Mouse (Mus musculus) gastrocnemius, postnatal 14 days (tissue): ENCODE data around the gene Slc6a9. TPM values are rescaled to one million over a fixed set of nuclear protein-coding genes. Genes with fewer than 3 reads are reported as not detected.

ENCODE experiments used
- DNase-seq: peaks from one replicate; pipeline ENCODE4 v3.0.0; 2021; ENCODE audit warnings: mixed read lengths
- intact Hi-C: fragments of 180-260 bp; cut with DNase I; formaldehyde crosslinking; loops from one replicate; pipeline ENCODE4 v1.15.1; 2025; ENCODE audit warnings: low total_unique reads
- total RNA-seq, 2 experiments: library from RNA; stranded (reverse); gene quantifications; 2 replicates each; pipeline ENCODE4 v1.2.3; 2021

The Slc6a9 gene
- total RNA-seq, 2 experiments from 2014 or later = 4.0 to 6.2 TPM

DNA sequence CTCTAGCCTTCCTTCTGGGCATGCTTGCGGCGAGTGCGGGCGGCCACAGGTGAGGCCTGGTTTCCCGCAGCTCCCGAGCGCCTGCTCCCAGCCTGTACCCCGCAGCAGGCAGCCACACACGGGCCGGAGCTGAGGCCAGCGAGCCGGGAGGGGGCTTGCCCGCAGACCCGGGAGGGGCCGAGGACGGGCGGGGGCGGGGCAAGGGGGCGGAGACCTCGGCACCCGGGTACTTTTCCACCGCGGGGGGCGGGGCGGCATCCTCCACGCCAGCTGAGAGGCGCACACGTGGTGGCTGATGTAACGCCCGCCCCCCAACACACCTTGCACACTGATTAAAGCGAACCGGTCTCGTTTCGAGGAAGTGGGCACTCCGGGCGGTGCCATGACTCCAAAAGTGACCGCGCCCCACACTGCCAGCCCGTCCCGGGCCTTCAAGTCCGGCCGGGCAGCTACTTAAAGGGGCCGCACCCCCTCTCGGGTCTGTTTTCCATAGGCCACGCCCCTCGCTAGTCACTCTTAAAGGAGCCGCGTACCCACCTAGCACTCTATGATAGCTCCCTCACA lies 2.0 kb downstream of the Slc6a9 start:
- peak; percentile 84 for DNase-seq
- intact Hi-C loops = loop anchor here (10.0 kb wide), 1 partner anchor 79 kb away; the partner anchor contains the start of gene Ipo13

DNA sequence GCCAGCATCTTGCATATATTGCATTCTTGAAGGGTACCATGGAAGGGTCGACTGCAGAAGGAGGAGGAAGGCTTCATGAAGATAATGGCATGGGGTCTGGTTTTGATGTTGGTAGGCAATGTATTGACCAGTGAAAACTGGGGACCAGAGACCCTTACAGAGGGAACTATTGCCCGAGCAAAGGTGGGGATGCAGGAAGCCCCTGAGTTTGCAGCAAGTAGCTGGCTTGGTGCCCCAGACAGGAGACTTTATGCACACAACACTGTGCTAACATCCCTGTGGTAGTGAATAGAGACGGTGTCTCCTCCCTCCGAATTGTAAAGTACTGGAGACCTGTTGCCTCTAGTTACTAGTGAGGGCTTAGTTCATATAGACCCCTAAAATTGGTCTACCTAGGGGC lies 3.0 kb downstream of the Slc6a9 start:
- intact Hi-C loops = loop anchor here (10.0 kb wide), 1 partner anchor 78 kb away; the partner anchor contains the start of gene Ipo13
- no peak for DNase-seq

DNA sequence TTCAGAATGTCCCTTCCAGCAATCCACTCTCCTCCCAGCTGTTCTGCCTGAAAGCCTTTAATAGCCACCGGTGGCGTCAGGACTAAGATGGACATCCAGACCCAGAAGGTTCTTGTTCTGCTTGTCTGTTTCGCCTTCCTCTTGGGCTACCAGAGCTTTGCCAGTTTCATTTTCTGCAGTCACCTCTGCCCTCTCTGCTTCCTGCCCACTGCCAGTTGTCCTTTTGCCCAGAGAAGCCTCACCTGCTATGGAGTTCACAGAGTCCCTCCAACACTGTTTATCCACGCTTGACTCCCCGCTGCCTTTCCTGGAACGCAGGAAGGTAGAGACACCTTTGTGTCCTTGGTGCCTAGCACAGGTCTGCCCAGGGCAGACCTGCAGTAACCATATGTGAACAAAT lies 5.1 kb downstream of the Slc6a9 start:
- no peak for DNase-seq
- intact Hi-C loops = loop anchor here (10.0 kb wide), 1 partner anchor 75 kb away; the partner anchor contains the start of gene Ipo13

DNA sequence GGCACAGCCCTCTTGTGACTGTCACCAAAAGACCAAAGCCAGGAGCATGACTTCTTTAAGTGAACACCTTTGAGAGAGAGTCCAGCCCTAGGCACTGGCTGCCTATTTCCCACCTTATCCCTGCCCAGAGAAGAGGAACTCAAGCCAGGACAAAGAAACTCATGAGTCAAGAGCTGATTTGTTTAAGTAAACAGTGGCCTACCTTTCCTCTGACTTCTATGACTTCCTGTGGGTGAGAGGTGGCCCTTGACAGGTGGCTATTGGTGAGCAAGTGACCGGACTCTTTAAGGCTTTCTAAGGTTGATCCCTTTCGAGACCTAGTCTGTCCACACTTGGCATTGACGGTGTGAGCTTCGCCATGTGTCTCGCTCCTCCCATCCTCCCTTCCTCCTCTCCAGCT lies 6.5 kb downstream of the Slc6a9 start:
- intact Hi-C loops = no loop called here
- no peak for DNase-seq

DNA sequence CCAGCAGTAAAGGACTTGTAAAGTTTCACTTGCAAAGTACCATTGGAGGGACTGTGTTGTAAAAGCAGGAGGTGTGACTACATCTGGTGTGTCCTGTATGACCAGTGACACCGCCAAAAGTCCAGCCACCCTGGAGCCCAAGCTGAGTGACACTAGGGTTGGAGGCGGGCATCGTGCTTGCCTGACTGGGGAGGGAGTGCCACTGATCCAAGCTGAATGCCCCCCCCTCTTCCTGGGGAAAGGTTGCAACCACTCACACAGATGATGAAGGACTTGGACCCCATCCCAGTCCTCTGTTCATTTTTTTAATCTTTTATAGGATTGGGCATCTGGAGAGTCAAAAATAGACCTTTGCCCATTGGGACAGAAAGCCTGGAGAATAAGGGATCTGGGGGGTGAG lies 7.3 kb downstream of the Slc6a9 start:
- intact Hi-C loops = no loop called here
- DNase-seq = no peak

DNA sequence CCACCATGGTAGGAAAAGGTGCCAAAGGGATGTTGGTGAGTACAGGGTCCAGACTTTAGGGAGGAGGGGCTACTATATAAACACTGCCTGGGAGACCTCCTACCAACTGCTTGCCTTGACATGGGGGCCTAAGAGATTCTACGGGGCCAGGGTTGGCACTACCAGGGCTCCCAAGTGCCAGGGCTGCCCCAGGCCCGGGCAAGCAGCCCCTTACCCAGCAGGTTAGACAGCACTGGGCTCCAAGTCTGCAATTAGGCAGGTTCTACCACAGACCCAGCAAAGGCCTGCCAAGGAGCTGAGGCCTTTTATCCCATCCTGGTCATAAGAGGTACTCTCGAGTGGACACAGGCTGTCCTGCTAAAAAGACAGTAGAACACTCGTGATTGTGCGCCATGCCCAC lies 8.8 kb downstream of the Slc6a9 start:
- DNase-seq = no peak
- intact Hi-C loops = no loop called here

DNA sequence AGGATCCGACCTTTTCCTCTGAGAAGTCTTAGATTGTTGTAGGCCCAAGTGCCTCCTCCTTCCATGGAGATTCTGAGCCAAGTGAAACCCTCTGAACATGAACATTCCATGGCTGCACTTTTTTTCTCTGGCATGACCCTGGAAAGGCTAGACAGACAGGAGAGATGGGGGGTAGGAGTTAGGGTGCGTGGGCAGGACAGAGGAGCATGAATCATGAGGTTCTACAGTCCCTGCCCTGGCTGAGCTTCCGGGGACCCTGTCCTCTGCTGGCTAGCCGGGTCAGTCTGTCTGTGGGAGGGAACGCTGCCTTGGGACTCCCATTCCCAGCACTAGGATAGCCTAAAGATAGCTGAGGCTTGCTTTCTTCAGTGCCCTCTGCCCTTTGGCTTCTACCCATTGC lies 10.2 kb downstream of the Slc6a9 start:
- no peak for DNase-seq
- intact Hi-C loops = no loop called here

DNA sequence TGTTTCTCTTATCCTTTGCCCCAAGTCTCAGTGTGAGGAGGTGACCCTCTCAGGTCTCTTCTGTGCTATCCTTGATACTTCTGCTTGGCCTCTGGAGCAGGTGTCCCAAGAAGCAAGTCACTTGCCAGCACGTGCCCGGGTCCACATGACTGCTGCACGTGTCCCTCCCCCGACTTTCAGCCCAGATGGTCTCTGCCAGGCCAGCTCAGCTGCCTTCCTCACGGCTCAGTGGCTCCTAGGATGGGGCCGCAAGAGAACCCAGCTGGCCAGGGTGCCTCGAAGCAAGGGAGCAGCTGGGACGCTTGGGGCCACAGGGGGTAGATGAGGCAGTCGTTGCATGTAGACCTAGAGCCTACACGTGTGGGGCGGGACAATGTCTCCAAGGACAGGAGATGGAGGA lies 11.0 kb downstream of the Slc6a9 start:
- intact Hi-C loops = no loop called here
- no peak for DNase-seq

DNA sequence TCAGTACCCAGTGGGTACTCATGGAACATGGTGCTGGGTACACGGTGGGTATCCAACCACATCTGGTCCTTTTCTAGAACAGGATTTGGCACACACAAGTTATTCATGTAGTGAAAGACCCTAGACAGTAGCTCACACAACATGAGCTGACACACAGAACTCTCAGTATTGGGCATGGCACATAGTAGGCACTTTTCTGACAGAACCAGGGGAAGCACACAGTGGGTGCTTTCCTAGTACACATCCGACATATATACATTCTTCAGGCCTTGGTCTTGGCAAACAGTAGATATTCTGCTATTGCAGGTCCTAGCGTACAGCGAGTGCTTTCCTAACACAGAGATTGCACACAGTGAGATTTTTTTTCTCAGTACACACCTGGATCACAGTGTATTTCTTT lies 12.0 kb downstream of the Slc6a9 start:
- DNase-seq = no peak
- intact Hi-C loops = no loop called here

DNA sequence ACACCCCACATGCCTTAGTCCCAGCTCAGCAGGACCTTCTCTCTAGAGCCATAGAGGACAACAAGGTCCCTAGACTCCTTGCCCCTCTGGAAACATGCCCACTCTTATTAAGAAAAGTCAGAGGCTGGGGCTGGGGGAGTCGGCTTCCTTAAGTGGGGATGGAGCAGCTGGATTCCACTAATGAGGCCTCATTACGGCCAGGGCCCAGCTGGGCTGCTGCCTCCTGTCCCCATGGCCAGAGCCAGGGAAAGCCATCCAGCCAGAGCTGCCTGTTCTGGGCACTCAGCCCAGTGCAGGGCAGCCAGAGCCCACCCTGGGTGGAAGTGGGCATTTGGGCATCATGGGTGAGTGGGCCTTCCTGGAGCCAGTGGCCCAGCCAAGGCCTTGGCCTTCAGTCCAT lies 12.7 kb downstream of the Slc6a9 start:
- intact Hi-C loops = no loop called here
- DNase-seq = no peak

DNA sequence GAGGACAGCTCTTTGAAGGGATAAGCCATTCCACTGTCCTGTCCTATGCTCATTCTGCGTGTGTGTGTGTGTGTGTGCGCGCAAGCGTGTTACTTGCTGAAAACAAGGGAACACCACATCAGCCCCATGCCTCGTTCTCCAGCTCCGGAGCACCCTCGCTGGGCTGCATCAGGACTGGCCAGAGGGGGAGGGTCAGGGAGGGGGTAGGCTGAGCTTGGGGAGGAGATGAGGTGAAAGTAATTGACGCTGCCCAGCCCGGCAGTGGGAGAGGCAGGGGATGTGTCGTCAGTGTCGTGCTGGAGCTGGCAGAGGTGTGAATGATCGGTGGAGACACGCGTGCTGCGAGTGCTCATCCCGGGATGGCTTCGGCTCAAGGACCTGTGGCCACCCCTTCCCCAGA lies 14.8 kb downstream of the Slc6a9 start:
- intact Hi-C loops = no loop called here
- DNase-seq = no peak

DNA sequence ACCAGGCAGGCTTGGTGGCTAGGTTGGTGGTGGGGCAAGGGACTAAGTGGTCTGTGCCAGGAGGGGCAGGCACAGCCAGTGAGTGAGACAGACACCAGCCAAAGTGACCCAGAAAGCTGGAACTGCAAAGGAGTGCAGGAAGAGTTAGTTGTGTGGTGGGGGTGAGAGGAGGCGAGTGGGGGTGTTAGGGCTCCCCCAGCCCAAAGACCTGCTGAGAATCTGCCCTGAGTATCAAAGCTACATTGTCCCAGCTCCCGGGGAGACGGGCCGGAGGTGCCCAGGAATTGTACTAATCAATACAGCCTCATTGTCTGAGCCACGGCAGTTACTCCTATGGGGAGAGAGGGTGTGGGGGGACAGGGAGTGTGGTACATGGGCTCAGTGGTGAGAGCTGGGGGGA lies 15.2 kb downstream of the Slc6a9 start:
- intact Hi-C loops = no loop called here
- DNase-seq = no peak

DNA sequence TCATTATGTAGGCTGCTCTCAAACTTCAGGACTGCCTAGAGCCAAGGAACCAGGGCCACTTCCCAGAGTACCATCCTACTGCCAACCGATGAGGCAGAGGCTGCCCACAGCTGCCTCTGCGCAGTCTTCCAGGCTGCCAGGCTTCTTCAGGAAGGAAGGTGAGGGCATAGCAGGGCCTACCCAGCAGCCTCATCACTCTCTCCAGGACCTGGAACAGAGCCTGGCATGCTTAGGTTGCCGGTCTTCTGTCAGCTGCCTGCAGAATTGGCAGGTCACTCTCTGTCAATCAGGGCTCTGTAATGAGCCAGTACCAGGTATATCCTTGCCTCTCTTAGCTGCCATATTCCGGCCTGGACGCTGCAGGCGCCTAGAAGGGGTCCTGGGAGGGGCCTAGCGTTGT lies 15.9 kb downstream of the Slc6a9 start:
- intact Hi-C loops = no loop called here
- DNase-seq = no peak

DNA sequence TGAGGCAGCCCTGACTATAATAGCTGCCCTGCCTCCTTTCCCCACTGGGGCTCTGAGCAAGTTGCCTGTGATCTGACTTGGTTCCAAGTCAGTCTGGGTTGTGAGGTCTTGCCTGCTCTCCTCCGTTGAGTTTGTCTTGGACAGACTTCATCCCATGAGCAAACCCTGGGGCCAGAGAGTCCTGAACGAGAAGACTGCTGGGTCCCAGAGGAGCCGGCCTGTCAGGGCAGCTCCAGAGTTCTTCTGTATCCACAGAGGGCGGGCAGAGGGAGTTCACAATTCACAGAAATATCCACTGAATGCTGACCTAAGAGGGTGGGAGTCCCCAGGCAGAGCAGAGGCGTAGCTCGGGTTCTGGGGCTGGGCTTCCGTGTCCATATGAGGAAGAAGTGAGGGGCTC lies 16.6 kb downstream of the Slc6a9 start:
- intact Hi-C loops = no loop called here
- no peak for DNase-seq

DNA sequence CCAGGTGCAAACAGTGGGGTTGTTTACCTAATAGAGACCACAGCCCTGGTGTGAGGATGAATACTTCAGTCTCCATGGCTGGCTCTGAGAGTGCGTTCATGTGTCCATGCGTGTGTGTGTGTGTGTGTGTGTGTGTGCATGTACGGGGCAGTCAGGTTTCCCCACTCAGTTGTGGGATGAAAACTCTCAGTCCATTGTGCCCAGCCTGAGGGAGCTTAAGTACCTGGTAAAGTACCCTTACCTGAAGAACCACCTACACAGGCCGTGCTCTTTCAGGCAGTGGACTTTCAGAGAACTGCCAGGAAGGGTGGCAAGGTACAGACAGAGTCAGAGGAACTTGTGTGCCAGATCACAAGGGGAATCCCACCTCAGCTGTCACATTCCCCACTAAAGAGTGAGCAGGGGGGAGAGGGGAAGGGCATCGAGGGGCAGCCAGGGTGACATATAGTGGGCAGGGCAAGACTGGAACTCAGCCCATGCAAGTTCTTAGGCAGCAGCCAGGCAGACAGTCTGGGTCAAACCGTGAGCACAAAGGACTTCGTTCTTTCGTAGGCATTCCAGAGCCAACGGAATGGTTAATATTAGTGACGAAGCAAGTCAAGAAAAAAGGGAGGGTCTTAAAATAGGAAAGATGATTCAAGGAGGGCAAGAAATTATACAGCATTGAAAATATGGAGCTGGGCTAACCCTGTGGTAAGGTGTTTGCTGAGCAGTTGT lies 18.0 kb downstream of the Slc6a9 start:
- intact Hi-C loops = no loop called here
- DNase-seq = no peak

DNA sequence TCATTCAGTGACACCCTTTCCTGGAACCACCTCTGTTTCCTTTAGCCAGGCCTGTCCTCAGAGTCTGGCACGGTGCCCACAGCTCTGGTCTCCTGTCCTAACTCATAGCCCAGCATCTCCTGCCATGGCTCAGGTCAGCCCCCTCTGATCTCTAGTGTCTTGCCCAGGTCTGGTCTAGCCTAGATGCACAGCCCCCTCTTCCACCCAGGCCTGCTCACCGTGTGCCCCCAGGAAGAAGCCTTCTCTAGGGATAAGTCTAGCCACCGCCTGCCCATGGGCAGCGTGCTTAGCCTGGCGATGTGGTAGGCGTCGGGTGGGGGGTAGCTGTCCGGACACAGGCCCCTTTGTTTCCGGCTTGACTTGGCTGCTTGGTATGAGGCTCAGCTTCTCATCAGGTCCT lies 20.8 kb downstream of the Slc6a9 start:
- intact Hi-C loops = no loop called here
- no peak for DNase-seq

DNA sequence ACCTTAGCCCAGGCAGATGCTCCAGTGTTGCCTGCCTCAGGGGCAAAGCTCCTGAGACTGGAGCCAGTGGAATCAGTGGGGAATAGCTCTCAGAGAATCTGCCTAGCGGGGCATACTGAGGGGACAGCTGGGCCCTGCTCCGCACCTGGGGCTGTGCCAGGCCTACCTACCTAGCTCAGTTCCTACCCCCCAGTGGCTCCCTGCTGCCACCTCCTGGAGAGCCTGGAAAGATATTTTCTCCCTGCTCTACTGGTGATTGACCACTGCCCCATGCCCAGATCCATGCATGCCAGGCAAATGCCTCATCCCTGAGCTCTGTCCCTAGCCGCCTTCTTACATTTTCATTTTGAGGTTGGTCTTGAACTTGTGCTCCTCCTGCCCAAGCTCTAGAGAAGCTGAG lies 24.5 kb downstream of the Slc6a9 start:
- peak; percentile 79 for DNase-seq
- intact Hi-C loops = no loop called here

DNA sequence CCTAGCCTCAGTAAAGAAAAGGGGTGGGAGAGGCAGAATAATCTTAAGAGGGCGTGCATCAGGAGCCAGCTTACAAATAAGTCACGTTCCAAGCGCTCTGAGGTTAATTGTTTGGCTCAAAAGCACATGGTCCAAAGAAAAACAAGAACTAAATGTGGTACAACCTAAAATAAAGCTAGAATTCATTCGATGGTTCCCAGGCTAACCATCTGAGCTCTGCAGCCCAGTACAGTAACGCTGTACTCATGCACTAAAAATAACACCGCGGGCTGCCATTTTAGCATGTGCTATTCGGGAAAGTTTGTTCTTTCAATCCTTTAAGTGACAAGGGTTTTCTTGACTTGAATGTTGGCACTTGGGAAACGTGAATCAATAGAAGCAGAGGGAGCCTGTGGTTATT lies 26.3 kb downstream of the Slc6a9 start:
- no peak for DNase-seq
- intact Hi-C loops = no loop called here

DNA sequence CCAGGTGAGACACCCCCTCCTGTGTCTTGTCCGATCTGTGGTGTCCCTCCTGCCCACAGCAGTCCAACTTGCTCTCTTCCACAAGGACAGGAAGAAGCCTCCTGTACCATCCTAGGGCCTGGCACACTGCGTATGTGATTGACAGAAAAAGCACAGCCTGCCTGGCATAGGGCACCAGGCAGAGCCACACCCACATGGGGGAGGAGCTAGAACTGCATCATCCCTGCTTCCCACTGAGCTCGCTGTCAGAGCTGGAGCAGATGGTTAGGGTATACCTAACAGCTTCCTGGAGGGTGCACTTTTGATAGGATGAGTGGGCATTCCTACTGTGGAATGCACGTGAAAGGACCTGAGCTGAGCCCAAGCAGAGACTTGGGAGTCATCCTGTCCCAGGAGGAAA lies 28.5 kb downstream of the Slc6a9 start:
- DNase-seq = no peak
- intact Hi-C loops = no loop called here

DNA sequence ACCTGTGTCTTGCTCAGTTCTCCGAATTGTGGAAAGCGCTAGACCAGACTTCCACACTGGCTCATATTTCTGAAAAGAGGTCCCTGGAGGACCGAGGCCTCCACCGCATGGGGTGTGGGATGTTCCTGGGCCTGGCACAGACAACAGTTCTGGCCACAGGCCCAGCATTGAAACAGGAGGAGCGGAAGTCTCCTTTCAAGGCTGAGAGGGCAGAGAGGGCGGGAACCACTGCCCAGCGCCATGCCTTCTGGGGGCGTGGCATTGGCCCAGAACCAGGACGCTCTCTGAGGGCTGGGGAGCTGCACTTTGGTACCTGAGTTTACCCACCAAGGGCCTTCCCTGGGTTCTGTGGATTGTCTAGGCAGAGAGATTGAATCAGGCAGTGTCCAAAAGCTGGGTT lies 31.8 kb downstream of the Slc6a9 start:
- intact Hi-C loops = no loop called here
- peak; percentile 73 for DNase-seq

DNA sequence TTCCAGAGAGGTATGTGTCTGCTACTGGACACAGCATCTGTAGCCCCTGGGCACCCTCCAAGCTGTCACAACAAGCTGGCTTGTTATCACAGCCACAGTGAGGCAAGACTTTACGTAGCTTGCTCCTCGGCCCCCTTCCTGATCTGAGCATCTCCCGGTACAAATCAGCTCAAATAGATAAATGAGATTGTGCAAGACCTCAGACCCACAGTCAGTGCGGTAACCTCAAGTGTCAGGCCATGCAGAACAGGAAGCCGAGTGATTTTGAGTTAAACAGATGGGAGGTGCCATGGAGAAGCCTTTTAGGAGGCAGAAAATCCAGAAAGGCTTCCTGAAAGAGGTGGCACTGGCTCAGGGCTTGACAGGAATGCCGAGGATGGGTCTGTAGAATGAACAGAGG lies 32.7 kb downstream of the Slc6a9 start:
- intact Hi-C loops = no loop called here
- no peak for DNase-seq

DNA sequence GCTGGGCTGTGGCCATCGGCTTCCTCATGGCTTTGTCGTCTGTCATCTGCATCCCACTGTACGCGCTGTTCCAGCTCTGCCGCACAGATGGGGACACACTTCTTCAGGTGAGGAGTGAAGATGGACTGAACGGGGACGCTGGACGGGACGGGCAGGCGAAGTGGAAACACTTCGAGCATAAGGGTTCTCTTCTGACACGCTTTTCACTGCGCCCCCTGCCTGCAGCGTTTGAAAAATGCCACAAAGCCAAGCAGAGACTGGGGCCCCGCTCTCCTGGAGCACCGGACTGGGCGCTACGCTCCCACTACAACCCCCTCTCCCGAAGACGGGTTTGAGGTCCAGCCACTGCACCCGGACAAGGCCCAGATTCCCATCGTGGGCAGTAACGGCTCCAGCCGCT lies 33.5 kb downstream of the Slc6a9 start:
- DNase-seq = peak; percentile 67
- intact Hi-C loops = no loop called here
